8 mouse cellular contexts compared by ENCODE assay signal in the genomic region with DNA sequence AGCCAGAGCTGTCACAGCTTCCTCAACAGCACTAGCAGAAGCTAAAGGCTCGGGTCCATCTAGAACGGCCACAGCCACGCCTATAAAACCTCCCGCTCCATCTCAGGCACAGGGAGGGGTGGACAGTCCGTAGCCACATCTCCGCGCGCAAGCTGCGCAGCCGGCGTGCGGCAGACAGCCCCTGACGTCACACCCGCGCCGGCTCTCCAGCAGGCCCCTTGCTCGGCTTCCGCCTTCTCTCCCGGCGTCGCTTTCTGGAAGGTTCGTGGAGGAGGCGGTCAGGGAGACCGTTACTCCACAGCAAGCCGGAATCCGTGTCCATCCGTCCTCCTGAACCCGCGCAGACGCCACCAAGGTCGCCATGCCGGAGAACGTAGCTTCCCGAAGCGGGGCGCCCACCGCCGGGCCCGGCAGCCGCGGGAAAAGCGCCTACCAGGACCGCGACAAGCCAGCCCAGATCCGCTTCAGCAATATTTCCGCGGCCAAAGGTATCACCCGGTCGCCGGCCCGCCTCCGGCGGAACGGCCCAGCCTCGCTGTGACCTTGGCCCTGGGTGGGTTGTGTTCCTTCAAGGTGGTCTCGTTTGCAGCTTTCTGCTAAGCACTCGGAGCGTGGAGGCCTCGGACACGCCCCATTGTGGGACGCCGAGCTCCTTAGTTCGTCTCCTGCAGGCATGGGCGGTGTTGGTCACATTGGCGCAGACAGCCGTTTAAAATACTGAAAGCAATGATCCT. TPM values are rescaled to one million over a fixed set of nuclear protein-coding genes. Genes with fewer than 3 reads are reported as not detected.
A peak's percentile ranks its signal among the peaks of the same experiment; 100 is the strongest.
DNase-seq lines count a peak whose midpoint lies in the region; ATAC-seq and TF ChIP-seq lines count a peak whose summit lies in the region.

A gene (plus strand): TSS at position 127 of the 734 bp plus-strand sequence.

- H3K4me3 ChIP-seq in hindbrain, embryonic 14.5 days (replicated peaks; ENCODE audit: low read length), result peak within 1 kb of the TSS; percentile 79

- peaks cover 25% of the 10 kb centered on the region for H3K36me3 ChIP-seq in hindbrain, embryonic 14.5 days (replicated peaks; ENCODE audit: control insufficient read depth, insufficient read depth)

- no peak for DNase-seq in Patski (ENCODE audit: low read depth, low spot score)
- peak; percentile 93 to 96 for DNase-seq in cerebellum, postnatal 14 days
- peak; percentile 87 to 89 for DNase-seq in frontal cortex, postnatal 25 days (ENCODE audit: low spot score in 2 of 2)
- DNase-seq in hindbrain, embryonic 14.5 days (ENCODE audit: low spot score), result peak; percentile 93
- peak; percentile 86 for DNase-seq in left cerebral cortex, adult 11 months (ENCODE audit: low spot score)
- peak; percentile 95 to 97 for DNase-seq in lung, postnatal 4 days
- DNase-seq in retina, postnatal 7 days (ENCODE audit: low read depth, low spot score), result peak; percentile 86
- DNase-seq in urinary bladder, adult 2 months (ENCODE audit: low spot score), result peak; percentile 85

- no peak for TF ChIP-seq CTCF in Patski (IDR thresholded peaks at IDR 0.05)

- peak within 1 kb of the TSS; percentile 90 for H3K9ac ChIP-seq in hindbrain, embryonic 14.5 days

- under 1% methylated on average over 66 of the region's 66 CpGs for WGBS in hindbrain, embryonic 14.5 days

- CTCF ChIA-PET in Patski (lab: Charles Lee), result interaction anchor here (0.8 to 1.5 kb wide), 4 partner anchors 8 to 281 kb away, joined by 3 to 5 read pairs (median 4); a partner anchor contains a TSS

- POLR2A ChIA-PET in Patski (lab: Charles Lee), result interaction anchor here (0.6 to 1.7 kb wide), 7 partner anchors 8 to 556 kb away, joined by 3 to 4 read pairs (median 4); a partner anchor contains a TSS

- in situ Hi-C loops in Patski (cut with MboI; ENCODE audit: low pct_unique_long_range_greater_than_20kb), result loop anchor here (25.0 kb wide), 2 partner anchors 572 to 772 kb away; a partner anchor contains a TSS

- peak within 1 kb of the TSS; percentile 85 for H3K4me2 ChIP-seq in hindbrain, embryonic 14.5 days (replicated peaks)

- no peaks in the 10 kb centered on the region for H3K9me3 ChIP-seq in hindbrain, embryonic 14.5 days (ENCODE audit: control insufficient read depth, low read length)

- H3K27me3 ChIP-seq in Patski, result no peaks in the 10 kb centered on the region
- H3K27me3 ChIP-seq in hindbrain, embryonic 14.5 days (ENCODE audit: control insufficient read depth, insufficient read depth, low read length), result no peaks in the 10 kb centered on the region

- H3K27ac ChIP-seq in hindbrain, embryonic 14.5 days, result peak within 1 kb of the TSS; percentile 96

- ATAC-seq in Patski, result peak; percentile 95
- peak; percentile 98 for ATAC-seq in hindbrain, embryonic 14.5 days (ENCODE audit: low FRiP score)

- H3K4me1 ChIP-seq in hindbrain, embryonic 14.5 days (replicated peaks; ENCODE audit: control insufficient read depth, insufficient read depth, low read length), result peaks cover 17% of the 10 kb centered on the region

RNA-seq across cellular contexts. Expression of the gene that starts here (rescaled TPM):
- polyA plus RNA-seq in Patski (2021), result 260 TPM
- 317 and 326 TPM in 2 replicates for polyA plus RNA-seq in hindbrain, embryonic 14.5 days (2014; fragmentation: Nextera tagmentation; extraction: Ambion mirVana)
- 96.2 and 112 TPM in 2 replicates for polyA plus RNA-seq in urinary bladder, adult 2 months (2012; rRNA removed)
